Mouse (Mus musculus): ENCODE measurements around the gene Prmt3. TPM values are rescaled to one million over a fixed set of nuclear protein-coding genes. Genes with fewer than 3 reads are reported as not detected.

The Prmt3 gene
- polyA plus RNA-seq, 2 experiments = 35.6 to 50.4 TPM

DNA sequence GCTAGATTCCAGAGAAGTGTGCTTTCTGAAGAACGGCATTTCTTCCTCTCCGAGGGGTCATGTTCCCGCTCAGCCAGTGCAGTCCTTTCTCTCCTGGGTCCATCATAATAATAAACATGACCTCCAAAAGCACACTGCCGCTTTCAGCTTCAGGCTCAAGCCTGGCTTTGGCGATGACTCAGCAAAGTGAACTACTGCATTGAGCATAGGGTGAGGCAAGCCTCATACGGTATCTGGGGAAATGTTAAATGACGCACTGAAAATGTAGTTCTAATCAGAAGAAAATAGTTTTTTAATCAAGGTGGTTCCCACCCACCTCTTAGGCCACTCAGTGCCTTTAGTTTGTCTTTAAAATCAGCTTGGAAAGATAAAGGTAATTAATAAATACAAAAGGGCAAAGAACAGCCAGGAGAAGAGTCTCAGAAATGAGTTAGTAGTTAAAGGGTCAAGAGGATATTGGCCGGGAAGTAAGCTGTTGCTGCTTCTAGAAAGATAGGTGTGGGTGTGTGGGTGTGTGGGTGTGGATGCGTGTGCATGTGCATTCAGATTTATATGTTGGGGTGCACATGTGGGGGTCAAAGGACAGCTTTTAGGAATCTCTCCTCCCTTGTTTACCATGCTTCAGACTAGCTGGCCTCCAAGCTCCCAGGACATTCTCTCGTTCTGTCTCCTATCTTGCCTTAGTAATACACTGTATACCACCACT lies 14.0 kb upstream of the Prmt3 start:
- Histone ChIP-seq H3K27me3 (ENCODE audit: control insufficient read depth, insufficient read depth, low read length) (no peaks in the 10 kb centered on the region), H3K9me3 (ENCODE audit: control insufficient read depth, low read length) (no peaks in the 10 kb centered on the region), H3K4me2 (replicated peaks; ENCODE audit: low read depth, low read length, severe bottlenecking) (no peak overlapping the region), H3K4me1 (ENCODE audit: control insufficient read depth, insufficient read depth, low read length) (no peaks in the 10 kb centered on the region), H3K4me3 (replicated peaks; ENCODE audit: low read length) (no peak overlapping the region), H3K27ac (replicated peaks; ENCODE audit: low read depth, low read length) (no peak overlapping the region), H3K9ac (ENCODE audit: low read depth, low read length, severe bottlenecking) (no peak overlapping the region), H3K36me3 (ENCODE audit: control insufficient read depth, insufficient read depth, low read length) (no peaks in the 10 kb centered on the region)
- 80% methylated on average over 10 of the region's 10 CpGs for whole genome bisulfite sequencing
- no peak for TF ChIP-seq POLR2A (IDR thresholded peaks at IDR 0.05; ENCODE audit: borderline replicate concordance, extremely low read depth, insufficient read depth, insufficient read length)
- no peak for ATAC-seq (ENCODE audit: low FRiP score, low read depth)
- no peak for DNase-seq (ENCODE audit: low spot score)

DNA sequence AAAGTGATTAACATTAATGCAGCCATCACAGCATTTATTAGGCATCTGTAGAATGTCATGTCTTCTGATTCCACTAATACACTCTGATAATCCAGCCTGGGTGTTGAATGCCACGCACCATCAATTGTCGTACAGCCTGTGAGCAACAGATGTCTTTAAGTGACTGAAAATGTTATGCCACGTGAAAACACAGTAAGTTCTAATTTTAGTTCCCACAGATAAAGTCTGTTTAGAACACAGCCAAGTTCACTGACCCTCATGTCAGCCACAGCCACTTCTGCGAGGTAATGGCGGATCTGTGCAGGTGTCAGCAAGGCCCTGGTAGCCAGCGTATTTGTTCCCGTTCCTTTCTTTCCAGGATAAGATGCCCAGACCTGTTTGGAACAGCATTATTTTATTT lies 12.0 kb upstream of the Prmt3 start:
- no peaks in the 10 kb centered on the region for H3K36me3 ChIP-seq (ENCODE audit: control insufficient read depth, insufficient read depth, low read length)
- H3K9ac ChIP-seq (ENCODE audit: low read depth, low read length, severe bottlenecking) = no peak overlapping the region
- H3K27ac ChIP-seq (replicated peaks; ENCODE audit: low read depth, low read length) = no peak overlapping the region
- H3K9me3 ChIP-seq (ENCODE audit: control insufficient read depth, low read length) = no peaks in the 10 kb centered on the region
- H3K4me3 ChIP-seq (replicated peaks; ENCODE audit: low read length) = no peak overlapping the region
- ATAC-seq (ENCODE audit: low FRiP score, low read depth) (no peak), DNase-seq (ENCODE audit: low spot score) (no peak)
- H3K27me3 ChIP-seq (ENCODE audit: control insufficient read depth, insufficient read depth, low read length) = no peaks in the 10 kb centered on the region
- no peak overlapping the region for H3K4me2 ChIP-seq (replicated peaks; ENCODE audit: low read depth, low read length, severe bottlenecking)
- no peak for TF ChIP-seq POLR2A (IDR thresholded peaks at IDR 0.05; ENCODE audit: borderline replicate concordance, extremely low read depth, insufficient read depth, insufficient read length)
- no peaks in the 10 kb centered on the region for H3K4me1 ChIP-seq (ENCODE audit: control insufficient read depth, insufficient read depth, low read length)
- 92% methylated on average over 7 of the region's 7 CpGs for WGBS

DNA sequence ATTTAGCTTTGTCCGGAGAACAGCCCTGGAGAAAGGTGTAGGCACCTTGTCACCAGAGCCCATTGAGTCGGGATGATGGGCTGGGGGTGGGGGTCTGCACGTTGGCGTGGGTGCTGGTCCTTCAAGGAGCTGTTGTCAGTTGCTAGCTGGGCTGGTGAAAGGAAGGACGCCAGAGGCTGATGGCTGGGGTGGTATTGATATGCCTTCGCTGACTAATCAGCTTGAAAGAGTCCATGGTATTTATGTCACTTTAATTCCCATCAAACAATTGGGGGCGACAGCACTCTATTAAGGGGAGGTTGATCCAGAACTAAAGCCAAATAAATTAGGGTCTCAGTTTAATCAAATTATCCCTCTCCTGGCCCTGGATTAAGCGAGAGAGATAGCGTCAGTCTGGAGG lies 9.6 kb upstream of the Prmt3 start:
- 67% methylated on average over 9 of the region's 9 CpGs for WGBS
- Histone ChIP-seq H3K27ac (replicated peaks; ENCODE audit: low read depth, low read length) (no peak overlapping the region), H3K36me3 (ENCODE audit: control insufficient read depth, insufficient read depth, low read length) (no peaks in the 10 kb centered on the region), H3K4me1 (ENCODE audit: control insufficient read depth, insufficient read depth, low read length) (no peaks in the 10 kb centered on the region), H3K9ac (ENCODE audit: low read depth, low read length, severe bottlenecking) (no peak overlapping the region), H3K4me2 (replicated peaks; ENCODE audit: low read depth, low read length, severe bottlenecking) (no peak overlapping the region), H3K4me3 (replicated peaks; ENCODE audit: low read length) (no peak overlapping the region), H3K27me3 (ENCODE audit: control insufficient read depth, insufficient read depth, low read length) (no peaks in the 10 kb centered on the region), H3K9me3 (ENCODE audit: control insufficient read depth, low read length) (no peaks in the 10 kb centered on the region)
- ATAC-seq (ENCODE audit: low FRiP score, low read depth) = no peak
- no peak for TF ChIP-seq POLR2A (IDR thresholded peaks at IDR 0.05; ENCODE audit: borderline replicate concordance, extremely low read depth, insufficient read depth, insufficient read length)
- DNase-seq (ENCODE audit: low spot score) = no peak

DNA sequence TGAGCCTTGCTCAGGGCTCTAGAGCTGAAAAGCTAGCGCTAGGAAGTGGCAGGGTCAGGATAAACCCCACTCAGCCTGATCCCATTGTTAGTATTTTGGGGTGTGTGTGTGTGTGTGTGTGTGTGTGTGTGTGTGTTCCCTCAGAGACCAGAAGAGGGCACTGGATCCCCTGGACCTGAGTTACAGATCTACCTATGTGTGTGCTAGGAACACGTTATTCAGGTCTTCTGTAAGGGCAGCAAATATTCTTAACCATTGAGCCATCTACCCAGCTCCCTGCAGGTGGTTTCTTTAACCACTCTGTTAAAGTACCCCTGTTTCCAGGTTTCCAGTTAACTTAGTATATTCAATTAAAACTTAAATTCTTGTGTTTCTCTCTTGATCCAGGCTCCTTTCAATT lies 3.8 kb upstream of the Prmt3 start:
- whole genome bisulfite sequencing = 90% methylated on average over 2 of the region's 2 CpGs
- H3K36me3 ChIP-seq (ENCODE audit: control insufficient read depth, insufficient read depth, low read length) = no peaks in the 10 kb centered on the region

DNA sequence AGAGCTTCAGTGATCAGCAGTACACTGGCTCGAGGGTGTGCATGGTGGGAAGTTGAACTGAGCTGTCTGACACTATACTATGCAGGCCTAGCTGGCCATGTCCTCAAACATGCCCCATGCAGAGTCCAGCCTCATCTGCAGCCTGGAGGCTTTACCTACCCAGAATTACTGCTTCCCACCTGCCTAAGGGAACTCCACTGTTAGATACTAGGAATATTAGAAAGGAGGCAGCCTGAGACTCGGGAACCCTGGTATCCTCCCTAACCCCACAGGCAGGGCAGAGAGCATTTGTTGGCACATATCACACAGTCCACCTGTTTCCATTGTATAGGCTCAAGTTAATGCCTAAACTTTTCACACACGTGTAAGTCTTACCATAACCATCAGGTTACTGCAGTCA lies 561 bp upstream of the Prmt3 start:
- ATAC-seq (ENCODE audit: low FRiP score, low read depth) = no peak
- Histone ChIP-seq H3K4me1 (ENCODE audit: control insufficient read depth, insufficient read depth, low read length) (0 out of 2 replicates have a peak, but pooled peaks cover 3% of the 10 kb centered on the region), H3K9me3 (ENCODE audit: control insufficient read depth, low read length) (no peaks in the 10 kb centered on the region), H3K27me3 (ENCODE audit: control insufficient read depth, insufficient read depth, low read length) (no peaks in the 10 kb centered on the region), H3K9ac (ENCODE audit: low read depth, low read length, severe bottlenecking) (no peak overlapping the region), H3K4me2 (replicated peaks; ENCODE audit: low read depth, low read length, severe bottlenecking) (0 out of 2 replicates have a peak overlapping the region, but pooled peaks have one; percentile 88), H3K27ac (replicated peaks; ENCODE audit: low read depth, low read length) (no peak overlapping the region), H3K36me3 (ENCODE audit: control insufficient read depth, insufficient read depth, low read length) (peaks cover 11% of the 10 kb centered on the region), H3K4me3 (replicated peaks; ENCODE audit: low read length) (no peak overlapping the region)
- TF ChIP-seq POLR2A (IDR thresholded peaks at IDR 0.05; ENCODE audit: borderline replicate concordance, extremely low read depth, insufficient read depth, insufficient read length) = no peak
- DNase-seq (ENCODE audit: low spot score) = no peak
- 41% methylated on average over 3 of the region's 3 CpGs for WGBS

More for the DNA sequence above, 3.8 kb upstream of the Prmt3 start:
- Histone ChIP-seq H3K9me3 (ENCODE audit: control insufficient read depth, low read length) (no peaks in the 10 kb centered on the region), H3K4me3 (replicated peaks; ENCODE audit: low read length) (no peak overlapping the region), H3K27ac (replicated peaks; ENCODE audit: low read depth, low read length) (no peak overlapping the region), H3K27me3 (ENCODE audit: control insufficient read depth, insufficient read depth, low read length) (no peaks in the 10 kb centered on the region), H3K4me1 (ENCODE audit: control insufficient read depth, insufficient read depth, low read length) (0 out of 2 replicates have a peak, but pooled peaks cover 3% of the 10 kb centered on the region), H3K4me2 (replicated peaks; ENCODE audit: low read depth, low read length, severe bottlenecking) (no peak overlapping the region), H3K9ac (ENCODE audit: low read depth, low read length, severe bottlenecking) (no peak overlapping the region)
- no peak for TF ChIP-seq POLR2A (IDR thresholded peaks at IDR 0.05; ENCODE audit: borderline replicate concordance, extremely low read depth, insufficient read depth, insufficient read length)
- DNase-seq (ENCODE audit: low spot score) (no peak), ATAC-seq (ENCODE audit: low FRiP score, low read depth) (no peak)
